Mouse (Mus musculus) forebrain, embryonic 12.5 days (tissue): ENCODE results near the gene Hist1h3f. TPM values are rescaled to one million over a fixed set of nuclear protein-coding genes. Genes with fewer than 3 reads are reported as not detected.
"Not testable (repeated sequence)": the region's sequence is repeated elsewhere in the genome, so short reads cannot be mapped to it uniquely, and the experiment has no call there.

ENCODE experiments used
- ATAC-seq: fragments of 200-750 bp; cut with Nextera tagmentation; 2 replicates; pipeline ENCODE4 v1.8.0; 2017; ENCODE audit warnings: moderate TSS enrichment; ENCODE audit not compliant: low FRiP score
- H3K27ac ChIP-seq: fragments of 300-500 bp; sonication (generic); 2 replicates; pipeline ENCODE4 v1.5.1; 2016; ENCODE audit warnings: mild to moderate bottlenecking
- H3K27me3 ChIP-seq: fragments of 300-500 bp; sonication (generic); 2 replicates; pipeline ENCODE4 v1.6.1; 2016; ENCODE audit warnings: mild to moderate bottlenecking
- H3K36me3 ChIP-seq: fragments of 300-500 bp; sonication (generic); replicated peaks from 2 replicates; pipeline ENCODE4 v1.6.1; 2016; ENCODE audit warnings: mild to moderate bottlenecking
- H3K4me1 ChIP-seq: fragments of 300-500 bp; sonication (generic); 2 replicates; pipeline ENCODE4 v1.6.1; 2016
- H3K4me2 ChIP-seq: fragments of 300-500 bp; sonication (generic); 2 replicates; pipeline ENCODE4 v1.6.1; 2016; ENCODE audit warnings: mild to moderate bottlenecking, moderate library complexity
- H3K4me3 ChIP-seq: fragments of 300-500 bp; sonication (generic); replicated peaks from 2 replicates; pipeline ENCODE4 v1.5.1; 2016; ENCODE audit warnings: mild to moderate bottlenecking
- H3K9ac ChIP-seq: fragments of 300-500 bp; sonication (generic); 2 replicates; pipeline ENCODE4 v1.6.1; 2016; ENCODE audit warnings: mild to moderate bottlenecking
- H3K9me3 ChIP-seq: fragments of 300-500 bp; sonication (generic); 2 replicates; pipeline ENCODE4 v1.6.1; 2016
- WGBS: fragments of 180-500 bp; shearing (Covaris S2); methylation state at CpG from one replicate; pipeline ENCODE4 v1.1.7; 2016; 5-methylcytosine and 5-hydroxymethylcytosine counted together
- polyA plus RNA-seq: library from polyadenylated mRNA; unstranded; fragments of >200 nt; fragmentation: Nextera tagmentation; extraction: Ambion mirVana; gene quantifications from 2 replicates; pipeline ENCODE4 v1.2.1, GENCODE M21; 2016

Gene Hist1h3f
- polyA plus RNA-seq, 1 experiment from 2014 or later: 1.5 TPM

- H3K4me1 ChIP-seq: peaks cover 31% of the 10 kb centered on the region
- not testable (repeated sequence) for H3K27me3 ChIP-seq, H3K9me3 ChIP-seq, H3K36me3 ChIP-seq
- peak overlapping the region; percentile 97 for H3K27ac ChIP-seq
- H3K9ac ChIP-seq: peak overlapping the region; percentile 56; the same call in 1 of the 2 replicates
- WGBS: 2% methylated on average over 10 of the region's 39 CpGs
- ATAC-seq: 0 out of 2 replicates have a peak, but pooled peaks have one; percentile 0
- H3K4me2 ChIP-seq: peak overlapping the region; percentile 67
- peak overlapping the region; percentile 47 for H3K4me3 ChIP-seq
Measured at GRCm38 (mm10) chr13:23574546-23575170, 30.8 kb downstream of the Hist1h3f start.

GRCm38 (mm10) chr13:23575271-23575851 is 31.5 kb downstream of the Hist1h3f start, which contains the start of gene Hist1h3d:
Gene Hist1h3d, plus strand, starts transcription at chr13:23575763.
- Histone ChIP-seq H3K36me3 (no peaks in the 10 kb centered on the region), H3K9me3 (no peaks in the 10 kb centered on the region), H3K9ac (peak within 1 kb of the TSS; percentile 74), H3K27ac (peak within 1 kb of the TSS; percentile 94), H3K4me2 (peak within 1 kb of the TSS; percentile 67), H3K4me1 (peaks cover 27% of the 10 kb centered on the region), H3K4me3 (peak within 1 kb of the TSS; percentile 47), H3K27me3 (no peaks in the 10 kb centered on the region)
- WGBS: 1% methylated on average over 18 of the region's 18 CpGs
- peak; percentile 63 for ATAC-seq

DNA sequence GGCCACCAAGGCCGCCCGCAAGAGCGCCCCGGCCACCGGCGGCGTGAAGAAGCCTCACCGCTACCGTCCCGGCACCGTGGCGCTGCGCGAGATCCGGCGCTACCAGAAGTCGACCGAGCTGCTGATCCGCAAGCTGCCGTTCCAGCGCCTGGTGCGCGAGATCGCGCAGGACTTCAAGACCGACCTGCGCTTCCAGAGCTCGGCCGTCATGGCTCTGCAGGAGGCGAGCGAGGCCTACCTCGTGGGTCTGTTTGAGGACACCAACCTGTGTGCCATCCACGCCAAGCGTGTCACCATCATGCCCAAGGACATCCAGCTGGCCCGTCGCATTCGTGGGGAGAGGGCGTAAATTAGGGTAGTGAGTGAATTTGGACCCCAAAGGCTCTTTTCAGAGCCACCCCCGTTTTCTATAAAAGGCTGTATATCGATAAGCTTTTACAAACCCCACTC is 32.0 kb downstream of the Hist1h3f start:
- ATAC-seq, H3K9me3 ChIP-seq, H3K36me3 ChIP-seq, H3K27me3 ChIP-seq: not testable (repeated sequence)
- peak overlapping the region; percentile 74 for H3K9ac ChIP-seq
- H3K4me3 ChIP-seq: peak overlapping the region; percentile 47
- H3K27ac ChIP-seq: peak overlapping the region; percentile 94
- peaks cover 28% of the 10 kb centered on the region for H3K4me1 ChIP-seq
- 0% methylated on average over 12 of the region's 40 CpGs for WGBS
- peak overlapping the region; percentile 67 for H3K4me2 ChIP-seq

GRCm38 (mm10) chr13:23576351-23576881 is 32.6 kb downstream of the Hist1h3f start:
- no peaks in the 10 kb centered on the region for H3K27me3 ChIP-seq
- peaks cover 28% of the 10 kb centered on the region for H3K4me1 ChIP-seq
- 1% methylated on average over 7 of the region's 7 CpGs for WGBS
- no peak for ATAC-seq
- H3K4me3 ChIP-seq: peak overlapping the region; percentile 47
- peak overlapping the region; percentile 74 for H3K9ac ChIP-seq
- no peaks in the 10 kb centered on the region for H3K9me3 ChIP-seq
- peak overlapping the region; percentile 94 for H3K27ac ChIP-seq
- peak overlapping the region; percentile 67 for H3K4me2 ChIP-seq
- H3K36me3 ChIP-seq: no peaks in the 10 kb centered on the region

- H3K27ac ChIP-seq: peak overlapping the region; percentile 94
- no peaks in the 10 kb centered on the region for H3K9me3 ChIP-seq
- peak overlapping the region; percentile 74 for H3K9ac ChIP-seq
- WGBS: 48% methylated on average over 6 of the region's 6 CpGs
- H3K4me3 ChIP-seq: peak overlapping the region; percentile 47
- ATAC-seq: no peak
- H3K36me3 ChIP-seq: no peaks in the 10 kb centered on the region
- H3K4me2 ChIP-seq: peak overlapping the region; percentile 67
- H3K4me1 ChIP-seq: peaks cover 32% of the 10 kb centered on the region
- H3K27me3 ChIP-seq: no peaks in the 10 kb centered on the region
Measured at GRCm38 (mm10) chr13:23576906-23577639, 33.2 kb downstream of the Hist1h3f start.

DNA sequence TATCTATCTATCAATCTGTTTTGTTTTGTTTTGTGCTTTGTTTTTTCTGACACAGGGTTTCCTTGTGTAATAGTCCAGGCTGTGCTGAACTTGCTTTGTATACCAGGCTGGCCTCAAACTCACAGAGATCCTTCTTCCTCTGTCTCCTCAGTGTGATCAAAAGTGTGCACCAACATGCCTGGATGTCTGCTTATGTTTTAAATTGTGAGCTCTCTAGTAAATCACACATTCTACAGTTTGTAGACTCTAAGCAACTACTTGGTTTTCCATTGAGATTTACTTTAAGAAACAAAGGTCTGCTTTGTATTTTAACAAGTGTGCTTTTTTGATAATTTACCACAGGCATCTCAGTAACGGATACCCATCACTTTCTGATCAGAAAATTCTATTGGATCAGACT is 34.0 kb downstream of the Hist1h3f start:
- H3K4me2 ChIP-seq: no peak overlapping the region
- WGBS: 93% methylated on average over 1 of the region's 1 CpGs
- H3K4me1 ChIP-seq: peaks cover 32% of the 10 kb centered on the region
- H3K9me3 ChIP-seq: no peaks in the 10 kb centered on the region
- no peaks in the 10 kb centered on the region for H3K27me3 ChIP-seq
- no peak overlapping the region for H3K9ac ChIP-seq
- H3K36me3 ChIP-seq: no peaks in the 10 kb centered on the region
- 0 out of 2 replicates have a peak overlapping the region, but pooled peaks have one; percentile 46 for H3K27ac ChIP-seq
- no peak for ATAC-seq
- no peak overlapping the region for H3K4me3 ChIP-seq

DNA sequence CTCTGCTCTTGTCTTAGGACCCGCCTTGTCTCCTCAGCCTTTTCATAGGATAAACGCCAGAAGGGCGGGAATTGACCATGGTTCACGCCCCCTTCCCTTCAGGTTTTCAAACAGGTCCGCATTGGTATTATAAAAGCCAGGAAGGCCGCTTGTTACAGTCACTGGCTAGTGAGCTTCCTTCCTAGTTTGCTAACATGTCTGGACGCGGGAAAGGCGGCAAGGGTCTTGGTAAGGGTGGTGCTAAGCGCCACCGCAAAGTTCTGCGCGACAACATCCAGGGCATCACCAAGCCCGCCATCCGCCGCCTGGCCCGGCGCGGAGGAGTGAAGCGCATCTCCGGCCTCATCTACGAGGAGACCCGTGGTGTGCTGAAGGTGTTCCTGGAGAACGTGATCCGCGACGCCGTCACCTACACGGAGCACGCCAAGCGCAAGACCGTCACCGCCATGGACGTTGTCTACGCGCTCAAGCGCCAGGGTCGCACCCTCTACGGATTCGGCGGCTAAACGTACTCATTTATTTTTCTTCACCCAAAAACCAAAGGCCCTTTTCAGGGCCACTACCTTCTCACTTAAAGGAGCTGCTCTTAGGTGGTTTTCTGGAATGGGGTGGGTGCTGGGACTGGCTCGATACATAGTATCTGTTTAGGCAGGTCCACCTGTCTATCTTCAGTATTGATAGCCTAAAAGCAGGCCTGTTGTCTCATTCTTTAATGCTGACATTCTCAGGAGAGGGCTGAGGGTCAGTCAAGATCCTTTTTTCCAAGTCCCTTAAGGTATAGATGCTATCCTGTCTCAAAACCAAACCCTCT is 37.8 kb downstream of the Hist1h3f start, which contains the start of gene Hist1h4d:
Gene Hist1h4d (plus strand): TSS at position 191 of the 811 bp plus-strand sequence.
- Histone ChIP-seq H3K27ac (peak within 1 kb of the TSS; percentile 99), H3K4me2 (peak within 1 kb of the TSS; percentile 85), H3K27me3 (no peaks in the 10 kb centered on the region), H3K4me3 (peak within 1 kb of the TSS; percentile 53), H3K4me1 (peaks cover 37% of the 10 kb centered on the region), H3K9me3 (no peaks in the 10 kb centered on the region), H3K9ac (peak within 1 kb of the TSS; percentile 78), H3K36me3 (no peaks in the 10 kb centered on the region)
- under 1% methylated on average over 43 of the region's 43 CpGs for WGBS
- peak; percentile 90 for ATAC-seq

- peak overlapping the region; percentile 99 for H3K27ac ChIP-seq
- H3K4me3 ChIP-seq: peak overlapping the region; percentile 53
- no peaks in the 10 kb centered on the region for H3K9me3 ChIP-seq
- peak overlapping the region; percentile 85 for H3K4me2 ChIP-seq
- peak overlapping the region; percentile 78 for H3K9ac ChIP-seq
- H3K27me3 ChIP-seq: no peaks in the 10 kb centered on the region
- H3K36me3 ChIP-seq: no peaks in the 10 kb centered on the region
- WGBS: 4% methylated on average over 6 of the region's 6 CpGs
- no peak for ATAC-seq
- H3K4me1 ChIP-seq: peaks cover 32% of the 10 kb centered on the region
Measured at GRCm38 (mm10) chr13:23582219-23583056, 38.6 kb downstream of the Hist1h3f start.

DNA sequence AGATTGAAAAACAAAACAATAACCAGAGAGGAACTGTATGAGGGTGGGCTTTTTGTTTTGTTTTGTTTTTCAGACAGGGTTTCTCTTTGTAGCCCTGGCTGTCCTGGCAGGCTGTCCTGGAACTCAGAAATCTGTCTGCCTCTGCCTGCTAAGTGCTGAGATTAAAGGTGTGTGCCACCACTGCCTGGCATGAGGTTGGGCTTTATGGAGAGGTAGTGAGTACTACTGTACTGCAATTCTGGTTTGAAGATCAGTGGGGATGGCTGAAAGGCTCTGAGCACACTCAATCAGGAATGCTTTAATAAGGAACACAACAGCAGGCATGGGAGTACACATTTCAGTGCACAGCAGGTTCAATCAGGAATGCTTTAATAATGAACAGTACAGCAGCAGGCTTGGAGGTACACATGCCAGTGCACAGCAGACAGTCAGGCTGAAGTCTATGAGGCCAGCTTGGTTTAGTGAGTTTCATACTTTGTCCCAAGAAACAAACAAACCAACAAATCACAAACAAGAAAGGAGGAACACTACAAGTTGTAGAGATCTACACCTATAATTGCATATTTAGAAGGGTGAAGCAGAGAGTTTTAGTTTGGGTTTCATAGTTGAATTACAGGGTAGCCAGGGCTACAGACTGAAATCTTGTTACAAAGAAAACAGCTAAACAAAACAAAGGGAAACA is 39.7 kb downstream of the Hist1h3f start:
- Histone ChIP-seq H3K4me1 (peaks cover 32% of the 10 kb centered on the region), H3K9ac (0 out of 2 replicates have a peak overlapping the region, but pooled peaks have one; percentile 36), H3K36me3 (no peaks in the 10 kb centered on the region), H3K27me3 (no peaks in the 10 kb centered on the region), H3K4me3 (no peak overlapping the region), H3K9me3 (no peaks in the 10 kb centered on the region), H3K4me2 (peak overlapping the region; percentile 85), H3K27ac (peak overlapping the region; percentile 99)
- no peak for ATAC-seq

DNA sequence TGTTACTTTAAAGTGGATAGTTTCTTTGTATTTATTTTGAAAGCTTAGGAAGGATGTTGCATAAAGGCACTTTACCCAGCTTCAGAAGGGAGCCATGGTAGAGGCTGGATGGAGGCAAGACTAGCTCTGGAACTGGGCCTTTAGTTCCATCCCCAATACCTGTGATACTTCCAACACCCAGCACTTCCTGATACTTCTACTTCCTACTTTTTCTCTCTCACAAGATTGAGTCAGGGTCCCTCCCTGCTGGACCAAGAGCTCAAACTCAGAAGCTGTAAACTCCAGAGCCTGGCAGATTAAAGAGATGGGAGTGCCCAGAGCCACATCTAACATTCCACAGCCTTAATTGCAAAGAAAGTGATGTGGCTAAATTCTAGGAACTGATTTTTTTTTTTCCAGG is 40.5 kb downstream of the Hist1h3f start:
- Histone ChIP-seq H3K9me3 (no peaks in the 10 kb centered on the region), H3K27me3 (no peaks in the 10 kb centered on the region), H3K27ac (peak overlapping the region; percentile 99), H3K9ac (peak overlapping the region; percentile 75; the same call in 1 of the 2 replicates), H3K36me3 (no peaks in the 10 kb centered on the region), H3K4me3 (peak overlapping the region; percentile 45), H3K4me2 (peak overlapping the region; percentile 70), H3K4me1 (peaks cover 32% of the 10 kb centered on the region)
- ATAC-seq: no peak
